Mouse (Mus musculus) gastrocnemius, postnatal 36 days (tissue): Measurements from ENCODE around the gene Mlycd. TPM values are rescaled to one million over a fixed set of nuclear protein-coding genes. Genes with fewer than 3 reads are reported as not detected.

Source experiments
- DNase-seq, 2 experiments: peaks; one replicate each; pipeline ENCODE4 v3.0.0; 2022
- intact Hi-C: fragments of 180-260 bp; cut with DNase I; formaldehyde crosslinking; loops from one replicate; pipeline ENCODE4 v1.15.1; 2025
- total RNA-seq, 2 experiments: library from RNA; stranded (reverse); gene quantifications; 2 replicates each; pipeline ENCODE4 v1.2.3; 2021

Mlycd gene
- total RNA-seq, 2 experiments from 2014 or later = 73.5 to 114 TPM

GRCm38 (mm10) chr8:119451131-119451530 is 56.5 kb downstream of the Mlycd start:
- DNase-seq = no peak
- intact Hi-C loops = no loop called here

GRCm38 (mm10) chr8:119452919-119453318 is 58.2 kb downstream of the Mlycd start:
- DNase-seq = no peak
- intact Hi-C loops = no loop called here

GRCm38 (mm10) chr8:119456045-119456444 is 61.4 kb downstream of the Mlycd start:
- peak in 1 of 2 experiments; percentile 20 for DNase-seq
- intact Hi-C loops = no loop called here

GRCm38 (mm10) chr8:119459724-119460123 is 65.0 kb downstream of the Mlycd start:
- no peak for DNase-seq
- intact Hi-C loops = no loop called here

Other genes starting within 250 kb of the Mlycd start
- 100 to 1,000 TPM; 131 to 132 TPM for gene Hsbp1, start 50.4 kb upstream of the Mlycd start, total RNA-seq
- 10 to 100 TPM; 15.1 to 17.3 TPM for gene Osgin1, start 39.2 kb downstream of the Mlycd start, total RNA-seq
- under 1 TPM in 1 of 2 experiments, not detected in 1; 0.52 TPM for gene Necab2, start 51.8 kb downstream of the Mlycd start, total RNA-seq
- not detected for gene Slc38a8, start 106.8 kb downstream of the Mlycd start, total RNA-seq
- gene Mbtps1, start 163.9 kb downstream of the Mlycd start, total RNA-seq = 10 to 100 TPM; 24.0 to 29.0 TPM
- 10 to 100 TPM; 14.0 to 14.9 TPM for gene Hsdl1, start 180.3 kb downstream of the Mlycd start, total RNA-seq
- gene Dnaaf1, start 180.4 kb downstream of the Mlycd start, total RNA-seq = not detected
- gene Taf1c, start 210.3 kb downstream of the Mlycd start, total RNA-seq = 1 to 10 TPM; 4.0 to 4.8 TPM
- under 1 TPM; 0.17 to 0.20 TPM for gene Adad2, start 217.9 kb downstream of the Mlycd start, total RNA-seq
- 10 to 100 TPM; 12.6 to 26.2 TPM for gene Kcng4, start 240.8 kb downstream of the Mlycd start, total RNA-seq